Mouse (Mus musculus) olfactory bulb, adult 2 months (tissue): Measurements from ENCODE around the gene Pnpla7.

Source experiments
- CTCF ChIP-seq: fragments of 200-500 bp; IDR thresholded peaks from 2 replicates; pipeline ENCODE4 v1.5.1; 2012; ENCODE audit warnings: low read depth, mild to moderate bottlenecking, low read length, moderate library complexity; ENCODE audit not compliant: insufficient read depth
- POLR2A ChIP-seq: fragments of 200-500 bp; IDR thresholded peaks from 2 replicates; pipeline ENCODE4 v1.6.1; 2012; ENCODE audit warnings: mild to moderate bottlenecking, low read depth, low read length, moderate library complexity; ENCODE audit not compliant: insufficient read depth

- TF ChIP-seq CTCF (no peak), POLR2A (no peak)
Observed at GRCm38 (mm10) chr2:25053101-25053500, 77.3 kb downstream of the Pnpla7 start.
